Mouse (Mus musculus) liver, postnatal 0 days (tissue): ENCODE measurements around the gene Mrpl2.

Experiments used
- CTCF ChIP-seq: sonication (generic); IDR thresholded peaks from 2 replicates; pipeline ENCODE4 v1.5.1; 2016; ENCODE audit warnings: antibody characterized with exemption, low read depth
- EP300 ChIP-seq: IDR thresholded peaks from 2 replicates; pipeline ENCODE4 v1.6.1; 2016; ENCODE audit warnings: antibody characterized with exemption, low read depth, mild to moderate bottlenecking

DNA sequence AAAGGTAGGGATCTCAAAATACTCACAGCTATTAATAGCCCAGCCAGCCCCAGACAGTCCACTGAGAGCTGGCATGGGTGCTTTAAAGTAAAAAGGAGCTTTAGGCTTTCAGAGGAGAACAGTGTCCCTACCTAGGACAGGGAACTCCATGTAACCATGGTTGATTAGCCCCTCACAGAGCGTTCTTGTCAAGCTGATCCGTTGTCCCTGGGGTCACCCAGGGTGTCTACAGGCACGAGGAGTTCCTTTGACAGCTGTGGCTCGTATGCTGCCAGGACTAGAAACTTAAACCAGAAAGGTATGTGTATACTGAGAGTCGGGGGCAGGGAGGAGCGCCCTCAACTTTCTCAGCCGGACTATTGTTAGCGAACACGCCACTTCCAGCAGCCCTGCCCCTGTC, 32.9 kb downstream of the Mrpl2 start:
- no peak for TF ChIP-seq CTCF
- TF ChIP-seq EP300 = no peak
